Mouse (Mus musculus): ENCODE data around the gene Gnat2. TPM values are rescaled to one million over a fixed set of nuclear protein-coding genes. Genes with fewer than 3 reads are reported as not detected.

The Gnat2 gene
- polyA plus RNA-seq (2015; fragmentation: Nextera tagmentation; extraction: Ambion mirVana): 3.8 and 7.2 TPM in 2 replicates

DNA sequence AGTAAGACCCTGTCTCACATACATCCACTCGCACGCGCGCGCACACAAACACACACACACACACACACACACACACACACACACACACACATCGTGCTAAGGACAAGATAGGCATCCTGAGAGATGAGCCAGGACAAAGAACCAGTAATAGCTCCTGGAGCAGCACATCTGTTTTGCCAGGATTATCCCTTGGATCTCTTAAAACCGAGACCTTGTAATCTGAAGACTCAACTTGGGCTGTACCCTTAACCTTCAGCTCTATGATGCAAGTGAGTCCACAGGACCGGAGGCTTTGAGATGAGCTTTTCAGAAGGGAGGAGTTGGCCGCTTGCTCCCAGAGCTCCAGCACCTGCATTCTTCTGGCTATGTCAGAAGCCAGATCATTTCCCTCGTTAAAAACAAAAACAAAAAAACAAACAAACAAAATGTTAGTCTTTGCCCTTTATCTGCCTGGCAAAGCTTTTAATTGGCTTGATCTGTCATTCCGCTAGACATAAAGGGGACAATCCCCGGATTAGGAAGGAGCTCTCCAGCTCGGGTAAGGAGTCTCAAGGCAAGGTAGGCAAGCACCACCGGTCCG lies at the start of gene Gnat2:
Gnat2 (plus strand) TSS at position 254 of the 580 bp plus-strand sequence.

DNA sequence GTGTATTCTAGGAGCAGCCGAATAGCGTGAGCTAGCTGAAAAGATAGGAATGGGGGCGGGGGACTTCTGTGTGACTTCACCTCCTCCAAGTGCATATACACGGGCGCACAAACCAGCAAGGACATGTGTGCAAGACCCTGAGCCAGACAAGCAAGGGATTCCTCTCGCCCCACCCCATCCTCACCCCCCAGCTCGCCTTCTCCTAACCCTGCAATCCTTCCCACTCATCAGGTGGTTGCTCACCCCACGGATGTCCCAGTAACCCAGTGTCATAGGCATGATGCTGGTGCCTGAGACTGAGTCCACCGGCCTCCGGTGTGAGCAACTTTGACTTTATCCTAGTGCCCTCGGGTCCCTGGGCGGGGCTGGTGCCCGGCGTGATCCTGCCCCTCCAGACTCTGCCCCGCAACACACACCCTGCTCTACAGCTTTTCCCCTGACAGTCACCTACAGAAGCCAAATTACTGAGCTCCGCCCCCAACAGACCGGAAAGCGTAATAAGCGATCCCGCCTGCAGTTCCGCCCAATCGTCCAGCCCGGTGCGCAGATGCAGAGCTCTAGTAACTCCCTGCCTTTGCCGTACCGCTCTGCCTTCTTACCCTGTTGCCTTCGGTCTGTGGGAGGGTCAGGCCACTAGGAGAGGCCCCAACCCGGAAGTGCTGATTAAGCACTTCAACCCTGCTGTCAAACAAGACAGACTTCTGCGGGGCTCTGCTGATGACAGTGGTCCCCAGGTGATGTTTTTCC lies 48.0 kb upstream of the Gnat2 start, which contains the start of gene Gstm4:
Gstm4 (minus strand) TSS at position 501 of the 747 bp plus-strand sequence.

DNA sequence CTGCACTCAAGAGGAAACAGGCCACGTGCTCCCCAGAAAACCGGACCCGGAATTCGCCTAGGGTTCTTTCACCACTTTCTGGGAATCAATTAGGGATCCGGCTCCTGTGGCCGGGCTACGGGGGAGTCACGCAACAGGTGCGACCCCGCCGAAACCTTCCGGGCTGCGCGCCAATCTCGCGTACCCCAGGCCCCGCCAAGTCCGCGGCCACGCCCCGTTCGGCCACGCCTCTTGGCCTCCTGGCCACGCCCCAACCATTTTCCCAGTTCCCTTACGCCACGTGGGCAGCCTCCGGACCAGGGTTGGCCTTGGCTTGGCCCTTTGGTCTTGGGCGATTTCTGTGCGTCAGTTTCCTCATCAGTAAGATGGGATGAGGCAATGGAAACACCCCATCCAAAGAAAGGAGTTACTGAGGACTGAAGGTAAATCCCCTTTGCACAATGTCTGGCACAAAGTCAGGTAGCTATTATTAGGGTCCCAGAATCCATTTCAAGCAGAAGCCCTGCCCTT lies 6.1 kb upstream of the Gnat2 start, which contains the start of gene Ampd2:
Ampd2 (minus strand) TSS at position 182 of the 510 bp plus-strand sequence.

DNA sequence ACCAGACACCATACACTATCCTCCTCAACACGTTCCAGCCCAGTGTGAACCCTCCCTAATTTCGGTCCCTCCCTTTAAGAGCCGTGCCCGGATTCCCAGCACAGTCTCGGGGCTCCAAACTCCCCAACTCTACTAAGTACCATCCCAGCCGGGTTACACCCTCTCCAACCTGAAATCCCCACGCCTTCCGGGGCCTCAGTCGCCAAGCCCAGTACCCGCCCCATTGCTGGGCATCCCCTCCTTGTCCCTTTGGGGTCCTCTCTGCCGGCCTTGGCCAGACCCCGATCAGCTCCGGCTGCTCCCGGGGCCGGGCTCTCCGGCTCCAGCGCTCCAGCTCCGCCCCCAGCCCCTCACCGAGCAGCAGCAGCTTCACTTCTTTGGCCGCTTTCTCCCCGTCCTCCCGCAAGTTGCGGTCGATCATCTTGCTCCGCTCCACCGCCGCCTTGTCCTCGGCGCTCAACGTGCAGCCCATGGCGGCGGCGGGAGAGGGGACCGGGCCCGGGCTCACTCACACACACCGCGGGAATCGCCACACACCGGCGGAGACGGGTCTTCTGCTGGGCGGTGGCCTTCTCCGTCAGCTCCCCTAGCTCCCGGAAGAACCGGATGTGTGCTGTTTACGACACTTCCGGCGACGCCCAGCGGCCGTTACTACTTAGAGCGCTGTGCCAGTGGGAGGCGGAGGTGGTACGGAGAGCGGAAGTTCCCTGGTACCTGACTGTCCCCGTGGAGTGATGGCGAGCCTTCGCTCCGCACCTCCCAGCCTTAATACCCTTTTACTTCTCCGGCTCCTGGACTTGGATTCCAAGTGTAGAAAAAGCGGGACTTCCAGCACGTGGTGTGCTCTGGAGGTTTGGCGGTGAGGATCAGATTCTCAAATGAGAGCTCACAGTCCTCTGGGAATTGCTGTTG lies 53.2 kb downstream of the Gnat2 start, which contains the start of gene Gnai3:
Gnai3 (minus strand) TSS at position 613 of the 912 bp plus-strand sequence.

Other genes starting within 250 kb of the Gnat2 start
- gene Eps8l3, start 215.6 kb upstream of the Gnat2 start, polyA plus RNA-seq (2015; fragmentation: Nextera tagmentation; extraction: Ambion mirVana): 0.33 and 0.99 TPM in 2 replicates
- gene Gstm5, start 197.0 kb upstream of the Gnat2 start, polyA plus RNA-seq (2015; fragmentation: Nextera tagmentation; extraction: Ambion mirVana): 172 and 235 TPM in 2 replicates
- 28.5 and 59.1 TPM in 2 replicates for gene Gstm7, start 161.0 kb upstream of the Gnat2 start, polyA plus RNA-seq (2015; fragmentation: Nextera tagmentation; extraction: Ambion mirVana)
- gene Gstm6, start 149.0 kb upstream of the Gnat2 start, polyA plus RNA-seq (2015; fragmentation: Nextera tagmentation; extraction: Ambion mirVana): 19.9 and 35.0 TPM in 2 replicates
- gene Gstm3, start 123.5 kb upstream of the Gnat2 start, polyA plus RNA-seq (2015; fragmentation: Nextera tagmentation; extraction: Ambion mirVana): 0.62 and 0.68 TPM in 2 replicates
- 126 and 199 TPM in 2 replicates for gene Gstm2, start 106.3 kb upstream of the Gnat2 start, polyA plus RNA-seq (2015; fragmentation: Nextera tagmentation; extraction: Ambion mirVana)
- 165 and 212 TPM in 2 replicates for gene Gstm1, start 74.8 kb upstream of the Gnat2 start, polyA plus RNA-seq (2015; fragmentation: Nextera tagmentation; extraction: Ambion mirVana)
- 19.7 and 23.4 TPM in 2 replicates for gene Gstm4, start 47.9 kb upstream of the Gnat2 start, polyA plus RNA-seq (2015; fragmentation: Nextera tagmentation; extraction: Ambion mirVana)
- gene Ampd2, start 6.1 kb upstream of the Gnat2 start, polyA plus RNA-seq (2015; fragmentation: Nextera tagmentation; extraction: Ambion mirVana): 27.7 and 44.6 TPM in 2 replicates
- gene Gnai3, start 53.4 kb downstream of the Gnat2 start, polyA plus RNA-seq (2015; fragmentation: Nextera tagmentation; extraction: Ambion mirVana): 101 and 133 TPM in 2 replicates
- 0.17 and 0.60 TPM in 2 replicates for gene Gpr61, start 62.1 kb downstream of the Gnat2 start, polyA plus RNA-seq (2015; fragmentation: Nextera tagmentation; extraction: Ambion mirVana)
- gene Amigo1, start 93.5 kb downstream of the Gnat2 start, polyA plus RNA-seq (2015; fragmentation: Nextera tagmentation; extraction: Ambion mirVana): 6.0 and 9.1 TPM in 2 replicates
- gene Cyb561d1, start 108.4 kb downstream of the Gnat2 start, polyA plus RNA-seq (2015; fragmentation: Nextera tagmentation; extraction: Ambion mirVana): 1.9 and 2.9 TPM in 2 replicates
- 5.4 and 6.5 TPM in 2 replicates for gene Atxn7l2, start 118.1 kb downstream of the Gnat2 start, polyA plus RNA-seq (2015; fragmentation: Nextera tagmentation; extraction: Ambion mirVana)
- 0.24 and 0.91 TPM in 2 replicates for gene Sypl2, start 133.9 kb downstream of the Gnat2 start, polyA plus RNA-seq (2015; fragmentation: Nextera tagmentation; extraction: Ambion mirVana)
- gene Psma5, start 164.1 kb downstream of the Gnat2 start, polyA plus RNA-seq (2015; fragmentation: Nextera tagmentation; extraction: Ambion mirVana): 278 and 286 TPM in 2 replicates
- 4.6 and 6.2 TPM in 2 replicates for gene Sort1, start 191.3 kb downstream of the Gnat2 start, polyA plus RNA-seq (2015; fragmentation: Nextera tagmentation; extraction: Ambion mirVana)